Mouse (Mus musculus) limb, embryonic 11.5 days (tissue): Measurements from ENCODE around the gene Snap29. TPM values are rescaled to one million over a fixed set of nuclear protein-coding genes. Genes with fewer than 3 reads are reported as not detected.

ENCODE experiments used
- ATAC-seq: fragments of 200-750 bp; cut with Nextera tagmentation; 2 replicates; pipeline ENCODE4 v1.8.0; 2017; ENCODE audit warnings: low read depth; ENCODE audit not compliant: insufficient number of reproducible peaks, low FRiP score, low TSS enrichment
- DNase-seq: peaks from one replicate; pipeline ENCODE4 v3.0.0-alpha.2; 2015; ENCODE audit warnings: low spot score
- H3K27ac ChIP-seq: fragments of 300-500 bp; sonication (generic); replicated peaks from 2 replicates; pipeline ENCODE4 v1.5.1; 2014; ENCODE audit warnings: low read depth, mild to moderate bottlenecking, low read length
- H3K27me3 ChIP-seq: fragments of 300-500 bp; sonication (generic); 2 replicates; pipeline ENCODE4 v1.6.1; 2014; ENCODE audit warnings: mild to moderate bottlenecking, low read length, mixed read lengths; ENCODE audit not compliant: control insufficient read depth, insufficient read depth
- H3K36me3 ChIP-seq: fragments of 300-500 bp; sonication (generic); 2 replicates; pipeline ENCODE4 v1.6.1; 2014; ENCODE audit warnings: mild to moderate bottlenecking, low read length, moderate library complexity, mixed read lengths; ENCODE audit not compliant: control insufficient read depth, insufficient read depth
- H3K4me1 ChIP-seq: fragments of 300-500 bp; sonication (generic); 2 replicates; pipeline ENCODE4 v1.6.1; 2014; ENCODE audit warnings: low read length, mixed read lengths; ENCODE audit not compliant: control insufficient read depth, insufficient read depth
- H3K4me2 ChIP-seq: fragments of 300-500 bp; sonication (generic); 2 replicates; pipeline ENCODE4 v1.6.1; 2014; ENCODE audit warnings: low read depth, mild to moderate bottlenecking, moderate library complexity; ENCODE audit not compliant: severe bottlenecking
- H3K4me3 ChIP-seq: fragments of 300-500 bp; sonication (generic); 2 replicates; pipeline ENCODE4 v1.5.1; 2014; ENCODE audit warnings: low read depth, low read length
- H3K9ac ChIP-seq: fragments of 300-500 bp; sonication (generic); 2 replicates; pipeline ENCODE4 v1.6.1; 2014; ENCODE audit warnings: mild to moderate bottlenecking, low read length
- H3K9me3 ChIP-seq: fragments of 300-500 bp; sonication (generic); 2 replicates; pipeline ENCODE4 v1.6.1; 2016; ENCODE audit warnings: low read length; ENCODE audit not compliant: control insufficient read depth
- WGBS: fragments of 180-500 bp; shearing (Covaris S2); extraction: QIAGEN DNeasy Blood & Tissue Kit; methylation state at CpG from one replicate; pipeline ENCODE4 v1.1.7; 2014; 5-methylcytosine and 5-hydroxymethylcytosine counted together
- polyA plus RNA-seq: library from polyadenylated mRNA; unstranded; fragments of >200 nt; fragmentation: Nextera tagmentation; extraction: Ambion mirVana; gene quantifications from 2 replicates; pipeline ENCODE4 v1.2.1, GENCODE M21; 2014

Snap29 gene
- polyA plus RNA-seq, 1 experiment from 2014 or later, result 7.0 TPM

GRCm38 (mm10) chr16:17460254-17460653 is 54.5 kb downstream of the Snap29 start:
- peaks cover 7% of the 10 kb centered on the region for H3K36me3 ChIP-seq
- DNase-seq (no peak), ATAC-seq (no peak)
- no peak overlapping the region for H3K27ac ChIP-seq
- no peaks in the 10 kb centered on the region for H3K27me3 ChIP-seq
- H3K9ac ChIP-seq, result no peak overlapping the region
- no peaks in the 10 kb centered on the region for H3K4me1 ChIP-seq
- WGBS, result 91% methylated on average over 4 of the region's 4 CpGs
- no peaks in the 10 kb centered on the region for H3K9me3 ChIP-seq
- no peak overlapping the region for H3K4me2 ChIP-seq
- H3K4me3 ChIP-seq, result no peak overlapping the region

GRCm38 (mm10) chr16:17461596-17461995 is 55.8 kb downstream of the Snap29 start:
- WGBS, result 92% methylated on average over 1 of the region's 1 CpGs
- Histone ChIP-seq H3K4me3 (no peak overlapping the region), H3K4me1 (no peaks in the 10 kb centered on the region), H3K36me3 (peaks cover 5% of the 10 kb centered on the region), H3K9ac (no peak overlapping the region), H3K4me2 (no peak overlapping the region), H3K27ac (no peak overlapping the region), H3K27me3 (no peaks in the 10 kb centered on the region), H3K9me3 (no peaks in the 10 kb centered on the region)
- DNase-seq (no peak), ATAC-seq (no peak)

GRCm38 (mm10) chr16:17463184-17463583 is 57.4 kb downstream of the Snap29 start:
- ATAC-seq (no peak), DNase-seq (no peak)
- no peaks in the 10 kb centered on the region for H3K4me1 ChIP-seq
- 89% methylated on average over 2 of the region's 2 CpGs for WGBS
- H3K4me3 ChIP-seq, result no peak overlapping the region
- no peak overlapping the region for H3K4me2 ChIP-seq
- no peak overlapping the region for H3K27ac ChIP-seq
- peaks cover 2% of the 10 kb centered on the region; the same call in 1 of the 2 replicates for H3K36me3 ChIP-seq
- no peak overlapping the region for H3K9ac ChIP-seq
- no peaks in the 10 kb centered on the region for H3K9me3 ChIP-seq
- no peaks in the 10 kb centered on the region for H3K27me3 ChIP-seq

GRCm38 (mm10) chr16:17466875-17467663 is 61.3 kb downstream of the Snap29 start:
- no peak overlapping the region for H3K4me3 ChIP-seq
- 94% methylated on average over 4 of the region's 4 CpGs for WGBS
- H3K4me2 ChIP-seq, result no peak overlapping the region
- no peak for ATAC-seq
- H3K36me3 ChIP-seq, result peaks cover 9% of the 10 kb centered on the region; the same call in 1 of the 2 replicates
- no peaks in the 10 kb centered on the region for H3K4me1 ChIP-seq
- H3K9ac ChIP-seq, result no peak overlapping the region
- H3K27ac ChIP-seq, result no peak overlapping the region
- no peak for DNase-seq
- H3K27me3 ChIP-seq, result no peaks in the 10 kb centered on the region
- no peaks in the 10 kb centered on the region for H3K9me3 ChIP-seq

GRCm38 (mm10) chr16:17472498-17472897 is 66.7 kb downstream of the Snap29 start:
- H3K36me3 ChIP-seq, result peaks cover 12% of the 10 kb centered on the region; the same call in 1 of the 2 replicates
- ATAC-seq (no peak), DNase-seq (no peak)
- no peaks in the 10 kb centered on the region for H3K9me3 ChIP-seq
- H3K27ac ChIP-seq, result no peak overlapping the region
- H3K4me1 ChIP-seq, result no peaks in the 10 kb centered on the region
- no peak overlapping the region for H3K4me2 ChIP-seq
- H3K9ac ChIP-seq, result no peak overlapping the region
- H3K4me3 ChIP-seq, result no peak overlapping the region
- no peaks in the 10 kb centered on the region for H3K27me3 ChIP-seq
- 89% methylated on average over 6 of the region's 6 CpGs for WGBS

GRCm38 (mm10) chr16:17474091-17474490 is 68.3 kb downstream of the Snap29 start:
- Histone ChIP-seq H3K4me1 (no peaks in the 10 kb centered on the region), H3K36me3 (peaks cover 11% of the 10 kb centered on the region; the same call in 1 of the 2 replicates), H3K9me3 (no peaks in the 10 kb centered on the region), H3K4me2 (no peak overlapping the region), H3K9ac (no peak overlapping the region), H3K27me3 (no peaks in the 10 kb centered on the region), H3K27ac (no peak overlapping the region), H3K4me3 (no peak overlapping the region)
- no peak for DNase-seq
- ATAC-seq, result no peak

- Histone ChIP-seq H3K9me3 (no peaks in the 10 kb centered on the region), H3K27ac (no peak overlapping the region), H3K9ac (no peak overlapping the region), H3K4me1 (no peaks in the 10 kb centered on the region), H3K36me3 (peaks cover 9% of the 10 kb centered on the region; the same call in 1 of the 2 replicates), H3K27me3 (no peaks in the 10 kb centered on the region), H3K4me2 (no peak overlapping the region), H3K4me3 (no peak overlapping the region)
- WGBS, result 87% methylated on average over 2 of the region's 2 CpGs
- DNase-seq (no peak), ATAC-seq (no peak)
Measured at GRCm38 (mm10) chr16:17474761-17475160, 69.0 kb downstream of the Snap29 start.

- DNase-seq, result no peak
- no peaks in the 10 kb centered on the region for H3K4me1 ChIP-seq
- H3K9me3 ChIP-seq, result no peaks in the 10 kb centered on the region
- no peak overlapping the region for H3K9ac ChIP-seq
- no peak overlapping the region for H3K27ac ChIP-seq
- H3K4me3 ChIP-seq, result no peak overlapping the region
- peaks cover 4% of the 10 kb centered on the region; the same call in 1 of the 2 replicates for H3K36me3 ChIP-seq
- 91% methylated on average over 4 of the region's 4 CpGs for WGBS
- ATAC-seq, result no peak
- H3K27me3 ChIP-seq, result no peaks in the 10 kb centered on the region
- no peak overlapping the region for H3K4me2 ChIP-seq
Measured at GRCm38 (mm10) chr16:17475326-17475725, 69.5 kb downstream of the Snap29 start.
